ENCODE assay signal across 10 mouse cellular contexts in genomic region chr8:121827726-121828125, GRCm38 (mm10). TPM values are rescaled to one million over a fixed set of nuclear protein-coding genes. Genes with fewer than 3 reads are reported as not detected.
A peak's percentile ranks its signal among the peaks of the same experiment; 100 is the strongest.
DNase-seq lines count a peak whose midpoint lies in the region; ATAC-seq and TF ChIP-seq lines count a peak whose summit lies in the region.
"Had no signal": no experiment of that assay in that cellular context is flagged by ENCODE, and none has a peak within 500 bp of the region (broad histone marks: within the 10 kb centered on the region; RNA-seq: fewer than 3 reads in every experiment).

No protein-coding gene starts in this region.

- DNase-seq in hindbrain, embryonic 10.5 days (ENCODE audit: low spot score) = no peak
- no peak for DNase-seq in hindbrain, embryonic 11.5 days (ENCODE audit: low spot score)
- no peak for DNase-seq in stomach, postnatal 0 days (ENCODE audit: low spot score)
- no peak for DNase-seq in embryonic facial prominence, embryonic 14.5 days (ENCODE audit: low spot score)
- no peak for DNase-seq in midbrain, postnatal 0 days (ENCODE audit: low spot score)
- no peak for DNase-seq in embryo, embryonic 10 days (ENCODE audit: low spot score)
- DNase-seq in thymus, postnatal 10 days (ENCODE audit: low spot score in 2 of 2) = no peak
- DNase-seq: adrenal gland, postnatal 14 days; cerebellum, postnatal 14 days had no signal

- H3K36me3 ChIP-seq in hindbrain, embryonic 10.5 days = peaks cover 5% of the 10 kb centered on the region; the same call in 1 of the 2 replicates
- H3K36me3 ChIP-seq in hindbrain, embryonic 11.5 days (ENCODE audit: control insufficient read depth, insufficient read depth, low read length) = no peaks in the 10 kb centered on the region
- H3K36me3 ChIP-seq in stomach, embryonic 15.5 days = no peaks in the 10 kb centered on the region
- H3K36me3 ChIP-seq in stomach, postnatal 0 days (ENCODE audit: control insufficient read depth, insufficient read depth, low read length) = no peaks in the 10 kb centered on the region
- H3K36me3 ChIP-seq in embryonic facial prominence, embryonic 14.5 days (ENCODE audit: control insufficient read depth, insufficient read depth, low read length) = no peaks in the 10 kb centered on the region
- no peaks in the 10 kb centered on the region for H3K36me3 ChIP-seq in midbrain, postnatal 0 days (ENCODE audit: insufficient read depth, low read length)

- peaks cover 26% of the 10 kb centered on the region for H3K4me1 ChIP-seq in hindbrain, embryonic 10.5 days (replicated peaks)
- peaks cover 5% of the 10 kb centered on the region; the same call in 1 of the 2 replicates for H3K4me1 ChIP-seq in hindbrain, embryonic 11.5 days (replicated peaks; ENCODE audit: control insufficient read depth, insufficient read depth, low read length)
- peaks cover 8% of the 10 kb centered on the region for H3K4me1 ChIP-seq in stomach, embryonic 15.5 days
- H3K4me1 ChIP-seq in stomach, postnatal 0 days (replicated peaks; ENCODE audit: control insufficient read depth, insufficient read depth) = no peaks in the 10 kb centered on the region
- peaks cover 8% of the 10 kb centered on the region for H3K4me1 ChIP-seq in embryonic facial prominence, embryonic 14.5 days (ENCODE audit: control insufficient read depth, insufficient read depth, low read length)
- H3K4me1 ChIP-seq in midbrain, postnatal 0 days (ENCODE audit: insufficient read depth, low read length) = peaks cover 13% of the 10 kb centered on the region; the same call in 1 of the 2 replicates

- no peak for TF ChIP-seq EP300 in stomach, postnatal 0 days (optimal IDR thresholded peaks at IDR 0.05)

- WGBS in hindbrain, embryonic 10.5 days = 95% methylated on average over 5 of the region's 5 CpGs
- WGBS in hindbrain, embryonic 11.5 days = 94% methylated on average over 5 of the region's 5 CpGs
- 88% methylated on average over 5 of the region's 5 CpGs for WGBS in stomach, embryonic 15.5 days
- 96% methylated on average over 5 of the region's 5 CpGs for WGBS in stomach, postnatal 0 days
- 94% methylated on average over 5 of the region's 5 CpGs for WGBS in embryonic facial prominence, embryonic 14.5 days
- 96% methylated on average over 5 of the region's 5 CpGs for WGBS in midbrain, postnatal 0 days

- H3K9me3 ChIP-seq in hindbrain, embryonic 10.5 days = no peaks in the 10 kb centered on the region
- no peaks in the 10 kb centered on the region for H3K9me3 ChIP-seq in hindbrain, embryonic 11.5 days (ENCODE audit: control insufficient read depth, low read length)
- H3K9me3 ChIP-seq in stomach, embryonic 15.5 days = no peaks in the 10 kb centered on the region
- H3K9me3 ChIP-seq in stomach, postnatal 0 days (ENCODE audit: control insufficient read depth, low read length) = no peaks in the 10 kb centered on the region
- H3K9me3 ChIP-seq in embryonic facial prominence, embryonic 14.5 days (ENCODE audit: control insufficient read depth, low read length) = no peaks in the 10 kb centered on the region
- H3K9me3 ChIP-seq in midbrain, postnatal 0 days (ENCODE audit: low read length) = no peaks in the 10 kb centered on the region

- no peak overlapping the region for H3K4me2 ChIP-seq in hindbrain, embryonic 11.5 days (replicated peaks; ENCODE audit: low read depth, low read length)
- H3K4me2 ChIP-seq in stomach, embryonic 15.5 days = peak overlapping the region; percentile 85; the same call in 1 of the 2 replicates
- no peak overlapping the region for H3K4me2 ChIP-seq in stomach, postnatal 0 days (replicated peaks; ENCODE audit: low read depth)
- 0 out of 2 replicates have a peak overlapping the region, but pooled peaks have one; percentile 87 for H3K4me2 ChIP-seq in embryonic facial prominence, embryonic 14.5 days (ENCODE audit: low read depth, low read length)
- H3K4me2 ChIP-seq in midbrain, postnatal 0 days (ENCODE audit: low read depth, low read length, poor library complexity, severe bottlenecking) = peak overlapping the region; percentile 93; the same call in 1 of the 2 replicates

- ATAC-seq in hindbrain, embryonic 11.5 days (ENCODE audit: low FRiP score) = no peak
- ATAC-seq in stomach, embryonic 15.5 days (ENCODE audit: insufficient read depth, low FRiP score, low read depth) = no peak
- ATAC-seq in stomach, postnatal 0 days (ENCODE audit: low FRiP score, low TSS enrichment) = no peak
- no peak for ATAC-seq in embryonic facial prominence, embryonic 14.5 days (ENCODE audit: low read depth)
- no peak for ATAC-seq in midbrain, postnatal 0 days (ENCODE audit: low FRiP score)

- no peak overlapping the region for H3K9ac ChIP-seq in hindbrain, embryonic 11.5 days (ENCODE audit: low read depth, low read length)
- H3K9ac ChIP-seq in stomach, embryonic 15.5 days = no peak overlapping the region
- H3K9ac ChIP-seq in stomach, postnatal 0 days (ENCODE audit: low read length) = no peak overlapping the region
- H3K9ac ChIP-seq in embryonic facial prominence, embryonic 14.5 days (ENCODE audit: low read depth, low read length) = no peak overlapping the region
- H3K9ac ChIP-seq in midbrain, postnatal 0 days (replicated peaks; ENCODE audit: low read length, poor library complexity, severe bottlenecking) = no peak overlapping the region

- no peak overlapping the region for H3K27ac ChIP-seq in hindbrain, embryonic 10.5 days
- no peak overlapping the region for H3K27ac ChIP-seq in hindbrain, embryonic 11.5 days (ENCODE audit: low read depth, low read length)
- no peak overlapping the region for H3K27ac ChIP-seq in stomach, embryonic 15.5 days
- no peak overlapping the region for H3K27ac ChIP-seq in stomach, postnatal 0 days (replicated peaks)
- H3K27ac ChIP-seq in embryonic facial prominence, embryonic 14.5 days (replicated peaks; ENCODE audit: low read depth, low read length) = no peak overlapping the region
- no peak overlapping the region for H3K27ac ChIP-seq in midbrain, postnatal 0 days (ENCODE audit: low read depth, low read length)

- peak overlapping the region; percentile 97 for H3K4me3 ChIP-seq in hindbrain, embryonic 10.5 days
- H3K4me3 ChIP-seq in hindbrain, embryonic 11.5 days (ENCODE audit: low read depth, low read length) = no peak overlapping the region
- no peak overlapping the region for H3K4me3 ChIP-seq in stomach, embryonic 15.5 days (replicated peaks)
- H3K4me3 ChIP-seq in stomach, postnatal 0 days (ENCODE audit: low read depth, low read length) = no peak overlapping the region
- H3K4me3 ChIP-seq in embryonic facial prominence, embryonic 14.5 days (ENCODE audit: low read depth, low read length) = no peak overlapping the region
- no peak overlapping the region for H3K4me3 ChIP-seq in midbrain, postnatal 0 days (ENCODE audit: low read depth, low read length)

- TF ChIP-seq CTCF in stomach, postnatal 0 days (IDR thresholded peaks at IDR 0.05; ENCODE audit: low read depth) = no peak
- no peak for TF ChIP-seq CTCF in midbrain, postnatal 0 days (IDR thresholded peaks at IDR 0.05)

- no peaks in the 10 kb centered on the region for H3K27me3 ChIP-seq in hindbrain, embryonic 10.5 days (ENCODE audit: insufficient read depth, poor library complexity, severe bottlenecking)
- H3K27me3 ChIP-seq in hindbrain, embryonic 11.5 days (ENCODE audit: control insufficient read depth, insufficient read depth, low read length) = no peaks in the 10 kb centered on the region
- H3K27me3 ChIP-seq in stomach, embryonic 15.5 days (replicated peaks) = no peaks in the 10 kb centered on the region
- H3K27me3 ChIP-seq in stomach, postnatal 0 days (ENCODE audit: control insufficient read depth, insufficient read depth, low read length) = no peaks in the 10 kb centered on the region
- no peaks in the 10 kb centered on the region for H3K27me3 ChIP-seq in embryonic facial prominence, embryonic 14.5 days (replicated peaks; ENCODE audit: control insufficient read depth, insufficient read depth, low read length)
- no peaks in the 10 kb centered on the region for H3K27me3 ChIP-seq in midbrain, postnatal 0 days (ENCODE audit: insufficient read depth, low read length)

RNA-seq across cellular contexts. Expression of gene Klhdc4, which starts 1.6 kb away (rescaled TPM):
- 60.6 and 66.1 TPM in 2 replicates for polyA plus RNA-seq in hindbrain, embryonic 10.5 days (2016; fragmentation: Nextera tagmentation; extraction: Ambion mirVana)
- polyA plus RNA-seq in hindbrain, embryonic 11.5 days (2014; fragmentation: Nextera tagmentation; extraction: Ambion mirVana) = 45.9 and 50.9 TPM in 2 replicates
- polyA plus RNA-seq in stomach, embryonic 15.5 days (2015; fragmentation: Nextera tagmentation; extraction: Ambion mirVana) = 36.2 and 38.6 TPM in 2 replicates
- polyA plus RNA-seq in stomach, postnatal 0 days (2015; fragmentation: Nextera tagmentation; extraction: Ambion mirVana) = 13.7 and 14.7 TPM in 2 replicates
- polyA plus RNA-seq in embryonic facial prominence, embryonic 14.5 days (2014; fragmentation: Nextera tagmentation; extraction: Ambion mirVana) = 25.6 and 31.7 TPM in 2 replicates
- total RNA-seq in midbrain, postnatal 0 days (2014; rRNA removed) = 30.7 and 44.8 TPM in 2 replicates
- 38.3 and 41.0 TPM in 2 replicates for polyA plus RNA-seq in midbrain, postnatal 0 days (2015; fragmentation: Nextera tagmentation; extraction: Ambion mirVana)

Comparison
In these comparisons a context has a peak if more than half of its experiments do, and no peak if none do; other contexts are left out.
1. H3K4me2 ChIP-seq: peak in stomach, embryonic 15.5 days (single experiment), embryonic facial prominence, embryonic 14.5 days (single experiment) and midbrain, postnatal 0 days (single experiment); none in hindbrain, embryonic 11.5 days (single experiment) and stomach, postnatal 0 days (single experiment).